Mouse (Mus musculus) forebrain, embryonic 11.5 days (tissue): ENCODE data around the gene Drd4. TPM values are rescaled to one million over a fixed set of nuclear protein-coding genes. Genes with fewer than 3 reads are reported as not detected.

Experiments used
- ATAC-seq: fragments of 200-750 bp; cut with Nextera tagmentation; replicated peaks from 2 replicates; pipeline ENCODE4 v1.8.0; 2017; ENCODE audit warnings: moderate TSS enrichment; ENCODE audit not compliant: low FRiP score
- DNase-seq: peaks from one replicate; pipeline ENCODE4 v3.0.0-alpha.2; 2017; ENCODE audit warnings: low spot score
- H3K27ac ChIP-seq: fragments of 300-500 bp; sonication (generic); 2 replicates; pipeline ENCODE4 v1.5.1; 2014; ENCODE audit warnings: low read depth, low read length
- H3K27me3 ChIP-seq: fragments of 300-500 bp; sonication (generic); 2 replicates; pipeline ENCODE4 v1.6.1; 2014; ENCODE audit warnings: mild to moderate bottlenecking, low read length, mixed read lengths; ENCODE audit not compliant: control insufficient read depth, insufficient read depth
- H3K36me3 ChIP-seq: fragments of 300-500 bp; sonication (generic); 2 replicates; pipeline ENCODE4 v1.6.1; 2014; ENCODE audit warnings: mild to moderate bottlenecking, low read length, moderate library complexity, mixed read lengths; ENCODE audit not compliant: control insufficient read depth, insufficient read depth
- H3K4me1 ChIP-seq: fragments of 300-500 bp; sonication (generic); replicated peaks from 2 replicates; pipeline ENCODE4 v1.6.1; 2014; ENCODE audit warnings: low read length, mixed read lengths; ENCODE audit not compliant: control insufficient read depth, insufficient read depth
- H3K4me2 ChIP-seq: fragments of 300-500 bp; sonication (generic); 2 replicates; pipeline ENCODE4 v1.6.1; 2014; ENCODE audit warnings: low read depth, mild to moderate bottlenecking, low read length, moderate library complexity, mixed read lengths; ENCODE audit not compliant: severe bottlenecking
- H3K4me3 ChIP-seq: fragments of 300-500 bp; sonication (generic); 2 replicates; pipeline ENCODE4 v1.5.1; 2014; ENCODE audit warnings: low read depth, low read length
- H3K9ac ChIP-seq: fragments of 300-500 bp; sonication (generic); 2 replicates; pipeline ENCODE4 v1.6.1; 2014; ENCODE audit warnings: low read length
- H3K9me3 ChIP-seq: fragments of 300-500 bp; sonication (generic); 2 replicates; pipeline ENCODE4 v1.6.1; 2016; ENCODE audit warnings: low read length, mixed read lengths; ENCODE audit not compliant: control insufficient read depth
- WGBS: fragments of 180-500 bp; shearing (Covaris S2); extraction: QIAGEN DNeasy Blood & Tissue Kit; methylation state at CpG from one replicate; pipeline ENCODE4 v1.1.7; 2014; 5-methylcytosine and 5-hydroxymethylcytosine counted together
- polyA plus RNA-seq: library from polyadenylated mRNA; unstranded; fragments of >200 nt; fragmentation: Nextera tagmentation; extraction: Ambion mirVana; gene quantifications from 2 replicates; pipeline ENCODE4 v1.2.1, GENCODE M21; 2014

The Drd4 gene
- polyA plus RNA-seq, 1 experiment from 2014 or later, result 0.43 TPM

DNA sequence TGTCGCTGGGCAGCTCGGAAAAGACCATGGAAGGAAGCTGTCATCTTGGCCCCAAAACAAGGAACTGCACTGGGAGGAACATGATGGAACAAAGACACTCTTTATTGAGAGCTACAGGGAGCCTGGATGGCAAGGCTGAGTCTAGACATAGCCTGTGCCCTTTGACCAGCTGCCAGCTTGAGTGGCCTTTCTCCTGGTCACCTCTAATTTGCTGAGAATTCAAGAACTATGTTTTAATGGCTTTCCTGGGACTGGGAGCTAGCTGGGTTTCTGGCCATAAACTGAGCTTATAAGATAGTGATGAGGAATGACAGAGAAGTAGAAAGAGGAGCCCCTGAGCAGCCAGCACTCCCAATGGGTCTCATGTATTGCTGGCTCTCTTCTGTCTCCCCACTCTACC lies 51.4 kb downstream of the Drd4 start:
- 72% methylated on average over 2 of the region's 2 CpGs for WGBS
- H3K4me2 ChIP-seq, result no peak overlapping the region
- ATAC-seq (no peak), DNase-seq (no peak)
- no peaks in the 10 kb centered on the region for H3K36me3 ChIP-seq
- 0 out of 2 replicates have a peak, but pooled peaks cover 4% of the 10 kb centered on the region for H3K4me1 ChIP-seq
- H3K9ac ChIP-seq, result no peak overlapping the region
- H3K27me3 ChIP-seq, result peaks cover 7% of the 10 kb centered on the region
- H3K9me3 ChIP-seq, result no peaks in the 10 kb centered on the region
- no peak overlapping the region for H3K4me3 ChIP-seq
- H3K27ac ChIP-seq, result no peak overlapping the region

DNA sequence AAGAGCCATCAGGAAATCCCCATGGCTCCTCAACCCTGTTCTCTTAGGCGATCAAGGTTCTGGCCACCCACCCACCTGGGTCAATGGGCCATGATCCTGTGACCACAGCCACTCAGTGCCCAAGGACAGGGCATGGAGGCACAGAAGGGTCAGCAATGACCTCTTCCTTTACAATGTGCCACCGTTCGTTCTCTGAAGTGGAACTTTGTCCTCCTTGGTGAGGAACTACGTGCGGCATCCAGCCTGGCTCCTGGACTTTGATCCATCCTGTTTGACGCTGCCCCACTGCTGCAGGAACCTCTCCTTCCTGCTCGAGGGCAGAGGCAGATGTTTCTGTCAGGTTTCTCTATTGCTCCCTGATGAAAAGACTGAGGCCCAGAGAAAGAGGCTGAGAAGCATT lies 51.9 kb downstream of the Drd4 start:
- H3K27ac ChIP-seq, result no peak overlapping the region
- 85% methylated on average over 7 of the region's 7 CpGs for WGBS
- no peak overlapping the region for H3K4me2 ChIP-seq
- 0 out of 2 replicates have a peak, but pooled peaks cover 2% of the 10 kb centered on the region for H3K4me1 ChIP-seq
- H3K9me3 ChIP-seq, result no peaks in the 10 kb centered on the region
- no peak for DNase-seq
- no peak overlapping the region for H3K4me3 ChIP-seq
- peaks cover 7% of the 10 kb centered on the region for H3K27me3 ChIP-seq
- no peak for ATAC-seq
- no peak overlapping the region for H3K9ac ChIP-seq
- no peaks in the 10 kb centered on the region for H3K36me3 ChIP-seq

DNA sequence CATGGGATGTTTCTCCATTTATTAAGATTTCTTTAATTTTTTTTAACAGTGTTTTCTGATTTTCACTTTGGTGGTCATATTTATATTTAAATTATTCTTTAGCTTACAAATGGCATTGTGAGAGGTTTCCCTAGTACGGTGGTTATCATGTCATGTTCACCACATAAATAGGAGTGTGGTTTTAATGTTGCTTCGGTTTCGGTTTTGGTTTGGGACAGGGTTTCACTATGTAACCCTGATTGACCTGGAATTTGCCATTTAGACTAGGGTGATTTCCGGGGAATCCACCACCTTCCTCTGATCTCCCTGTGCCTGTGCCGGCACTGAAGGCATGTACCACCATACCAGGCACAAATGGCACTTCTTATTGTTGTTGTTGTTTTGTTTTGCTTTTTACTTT lies 53.0 kb downstream of the Drd4 start:
- no peaks in the 10 kb centered on the region for H3K36me3 ChIP-seq
- H3K4me3 ChIP-seq, result no peak overlapping the region
- no peaks in the 10 kb centered on the region for H3K9me3 ChIP-seq
- H3K9ac ChIP-seq, result no peak overlapping the region
- H3K4me1 ChIP-seq, result no peaks in the 10 kb centered on the region
- H3K27me3 ChIP-seq, result peaks cover under 1% of the 10 kb centered on the region
- ATAC-seq, result no peak
- no peak for DNase-seq
- no peak overlapping the region for H3K27ac ChIP-seq
- whole genome bisulfite sequencing, result 91% methylated on average over 5 of the region's 5 CpGs
- no peak overlapping the region for H3K4me2 ChIP-seq

Other genes starting within 250 kb of the Drd4 start
- gene B4galnt4, start 230.9 kb upstream of the Drd4 start, polyA plus RNA-seq, result 22.3 and 23.5 TPM in 2 replicates
- gene Pkp3, start 213.8 kb upstream of the Drd4 start, polyA plus RNA-seq, result 1.1 and 1.9 TPM in 2 replicates
- gene Sigirr, start 191.4 kb upstream of the Drd4 start, polyA plus RNA-seq, result 1.2 and 1.8 TPM in 2 replicates
- 0.21 and 0.39 TPM in 2 replicates for gene Ano9, start 174.2 kb upstream of the Drd4 start, polyA plus RNA-seq
- 70.9 and 75.3 TPM in 2 replicates for gene Ptdss2, start 169.6 kb upstream of the Drd4 start, polyA plus RNA-seq
- 56.7 and 65.2 TPM in 2 replicates for gene Rnh1, start 119.1 kb upstream of the Drd4 start, polyA plus RNA-seq
- gene Hras, start 98.0 kb upstream of the Drd4 start, polyA plus RNA-seq, result 87.5 and 116 TPM in 2 replicates
- 14.0 and 16.1 TPM in 2 replicates for gene Lrrc56, start 97.8 kb upstream of the Drd4 start, polyA plus RNA-seq
- gene Lmntd2, start 77.9 kb upstream of the Drd4 start, polyA plus RNA-seq, result 3.3 TPM in 2 replicates
- gene Rassf7, start 76.1 kb upstream of the Drd4 start, polyA plus RNA-seq, result 47.4 and 49.3 TPM in 2 replicates
- gene Phrf1, start 63.2 kb upstream of the Drd4 start, polyA plus RNA-seq, result 99.6 and 102 TPM in 2 replicates
- gene Irf7, start 25.5 kb upstream of the Drd4 start, polyA plus RNA-seq, result 0.57 and 1.2 TPM in 2 replicates
- gene Cdhr5, start 15.2 kb upstream of the Drd4 start, polyA plus RNA-seq, result not detected in 2 replicates
- gene Sct, start 12.9 kb upstream of the Drd4 start, polyA plus RNA-seq, result 2.5 TPM in 2 replicates
- 74.2 and 80.8 TPM in 2 replicates for gene Deaf1, start 35.7 kb downstream of the Drd4 start, polyA plus RNA-seq
- 33.2 and 33.5 TPM in 2 replicates for gene Tmem80, start 35.7 kb downstream of the Drd4 start, polyA plus RNA-seq
- gene Eps8l2, start 46.9 kb downstream of the Drd4 start, polyA plus RNA-seq, result 2.5 and 3.3 TPM in 2 replicates
- gene Taldo1, start 100.2 kb downstream of the Drd4 start, polyA plus RNA-seq, result 384 and 400 TPM in 2 replicates
- gene Gatd1, start 122.1 kb downstream of the Drd4 start, polyA plus RNA-seq, result 42.9 and 46.6 TPM in 2 replicates
- gene Cend1, start 137.5 kb downstream of the Drd4 start, polyA plus RNA-seq, result 4.1 and 5.4 TPM in 2 replicates
- gene Slc25a22, start 145.9 kb downstream of the Drd4 start, polyA plus RNA-seq, result 43.2 and 46.0 TPM in 2 replicates
- gene Pidd1, start 152.0 kb downstream of the Drd4 start, polyA plus RNA-seq, result 22.3 TPM in 2 replicates
- 935 and 968 TPM in 2 replicates for gene Rplp2, start 155.4 kb downstream of the Drd4 start, polyA plus RNA-seq
- 16.9 and 17.9 TPM in 2 replicates for gene Pnpla2, start 163.2 kb downstream of the Drd4 start, polyA plus RNA-seq
- 3.6 and 5.9 TPM in 2 replicates for gene Cracr2b, start 169.1 kb downstream of the Drd4 start, polyA plus RNA-seq
- gene Cd151, start 175.4 kb downstream of the Drd4 start, polyA plus RNA-seq, result 40.3 and 48.6 TPM in 2 replicates
- gene Polr2l, start 183.1 kb downstream of the Drd4 start, polyA plus RNA-seq, result 73.9 and 78.5 TPM in 2 replicates
- 29.7 and 34.0 TPM in 2 replicates for gene Tspan4, start 183.2 kb downstream of the Drd4 start, polyA plus RNA-seq
- 22.9 and 26.5 TPM in 2 replicates for gene Chid1, start 247.9 kb downstream of the Drd4 start, polyA plus RNA-seq